Comparison of ENCODE assay signal across 8 mouse cellular contexts in genomic region chr9:56507682-56508061, GRCm38 (mm10).
DNase-seq lines count a peak whose midpoint lies in the region; ATAC-seq and TF ChIP-seq lines count a peak whose summit lies in the region.

No protein-coding gene starts in this region.

- H3K27ac ChIP-seq in heart, embryonic 12.5 days (ENCODE audit: poor library complexity, severe bottlenecking), result peak overlapping the region; percentile 98
- H3K27ac ChIP-seq in bone marrow macrophage, adult 2 months (ENCODE audit: insufficient read depth, low read depth, low read length), result peak overlapping the region; percentile 90
- peak overlapping the region; percentile 83 for H3K27ac ChIP-seq in intestine, embryonic 14.5 days (ENCODE audit: low read depth)
- peak overlapping the region; percentile 98 for H3K27ac ChIP-seq in midbrain, embryonic 14.5 days (replicated peaks; ENCODE audit: low read depth, low read length)

- H3K4me3 ChIP-seq in heart, embryonic 12.5 days, result peak overlapping the region; percentile 44
- peak overlapping the region; percentile 60 for H3K4me3 ChIP-seq in bone marrow macrophage, adult 2 months (ENCODE audit: insufficient read depth, low read length)
- no peak overlapping the region for H3K4me3 ChIP-seq in intestine, embryonic 14.5 days (ENCODE audit: low read depth, low read length)
- H3K4me3 ChIP-seq in midbrain, embryonic 14.5 days (replicated peaks; ENCODE audit: low read depth, low read length), result peak overlapping the region; percentile 37

- no peaks in the 10 kb centered on the region for H3K27me3 ChIP-seq in heart, embryonic 12.5 days (replicated peaks)
- no peaks in the 10 kb centered on the region for H3K27me3 ChIP-seq in intestine, embryonic 14.5 days (replicated peaks; ENCODE audit: control insufficient read depth, insufficient read depth, low read length)
- no peaks in the 10 kb centered on the region for H3K27me3 ChIP-seq in midbrain, embryonic 14.5 days (ENCODE audit: control insufficient read depth, insufficient read depth, low read length)

- TF ChIP-seq POLR2A in bone marrow macrophage, adult 2 months (IDR thresholded peaks at IDR 0.05; ENCODE audit: borderline replicate concordance, low read depth, low read length), result no peak

- intact Hi-C loops in heart, postnatal 10 days (cut with DNase I), result loop anchor here (2.0 to 5.0 kb wide), 2 partner anchors 45 to 180 kb away; no protein-coding TSS in a partner anchor

- H3K9ac ChIP-seq in heart, embryonic 12.5 days, result peak overlapping the region; percentile 78
- H3K9ac ChIP-seq in intestine, embryonic 14.5 days (ENCODE audit: low read length), result 0 out of 2 replicates have a peak overlapping the region, but pooled peaks have one; percentile 11
- H3K9ac ChIP-seq in midbrain, embryonic 14.5 days (replicated peaks; ENCODE audit: low read length), result peak overlapping the region; percentile 68; the same call in 1 of the 2 replicates

- ATAC-seq in heart, embryonic 12.5 days (ENCODE audit: insufficient number of reproducible peaks, low FRiP score), result no peak
- no peak for ATAC-seq in intestine, embryonic 14.5 days (replicated peaks; ENCODE audit: low FRiP score, low TSS enrichment, low read depth)
- no peak for ATAC-seq in midbrain, embryonic 14.5 days (ENCODE audit: low FRiP score, low TSS enrichment)

- DNase-seq in heart, postnatal 10 days, result no peak
- DNase-seq in intestine, embryonic 14.5 days (ENCODE audit: low spot score), result peak; percentile 52
- DNase-seq in midbrain, embryonic 14.5 days, result no peak
- no peak for DNase-seq in frontal cortex, postnatal 25 days (ENCODE audit: low spot score in 2 of 2)
- no peak for DNase-seq in urinary bladder, postnatal 25 days (ENCODE audit: low spot score)
- DNase-seq in adrenal gland, postnatal 10 days, result no peak

- 46% methylated on average over 4 of the region's 4 CpGs for WGBS in heart, embryonic 12.5 days
- 50% methylated on average over 4 of the region's 4 CpGs for WGBS in intestine, embryonic 14.5 days
- WGBS in midbrain, embryonic 14.5 days, result 64% methylated on average over 4 of the region's 4 CpGs

- no peaks in the 10 kb centered on the region for H3K36me3 ChIP-seq in heart, embryonic 12.5 days
- H3K36me3 ChIP-seq in intestine, embryonic 14.5 days (ENCODE audit: control insufficient read depth, insufficient read depth, low read length), result no peaks in the 10 kb centered on the region
- no peaks in the 10 kb centered on the region for H3K36me3 ChIP-seq in midbrain, embryonic 14.5 days (ENCODE audit: control insufficient read depth, insufficient read depth, low read length)

- H3K9me3 ChIP-seq in heart, embryonic 12.5 days (replicated peaks), result no peaks in the 10 kb centered on the region
- H3K9me3 ChIP-seq in intestine, embryonic 14.5 days (ENCODE audit: control insufficient read depth, low read length), result no peaks in the 10 kb centered on the region
- H3K9me3 ChIP-seq in midbrain, embryonic 14.5 days (ENCODE audit: control insufficient read depth, low read length), result no peaks in the 10 kb centered on the region

- peak overlapping the region; percentile 76 for H3K4me2 ChIP-seq in heart, embryonic 12.5 days
- peak overlapping the region; percentile 63 for H3K4me2 ChIP-seq in intestine, embryonic 14.5 days (ENCODE audit: low read length)
- peak overlapping the region; percentile 67 for H3K4me2 ChIP-seq in midbrain, embryonic 14.5 days (ENCODE audit: low read length)

- no peak for TF ChIP-seq CTCF in bone marrow macrophage, adult 2 months (IDR thresholded peaks at IDR 0.05; ENCODE audit: low read depth, low read length)

- peaks cover 50% of the 10 kb centered on the region for H3K4me1 ChIP-seq in heart, embryonic 12.5 days (replicated peaks)
- peaks cover 24% of the 10 kb centered on the region for H3K4me1 ChIP-seq in bone marrow macrophage, adult 2 months (ENCODE audit: control insufficient read depth, insufficient read depth, low read length)
- peaks cover 34% of the 10 kb centered on the region for H3K4me1 ChIP-seq in intestine, embryonic 14.5 days (replicated peaks; ENCODE audit: control insufficient read depth, insufficient read depth, low read length)
- peaks cover 41% of the 10 kb centered on the region for H3K4me1 ChIP-seq in midbrain, embryonic 14.5 days (ENCODE audit: control insufficient read depth, insufficient read depth, low read length)

Comparison
In these comparisons a context has a peak if more than half of its experiments do, and no peak if none do; other contexts are left out.
1. H3K9ac ChIP-seq: peak in every context shown above with its lines; median percentile 78 in heart, embryonic 12.5 days; 68 in midbrain, embryonic 14.5 days; 11 in intestine, embryonic 14.5 days.